Mouse (Mus musculus) midbrain, embryonic 14.5 days (tissue): ENCODE results near the gene Ebf1. TPM values are rescaled to one million over a fixed set of nuclear protein-coding genes. Genes with fewer than 3 reads are reported as not detected.

Experiments
- ATAC-seq: fragments of 200-750 bp; cut with Nextera tagmentation; 2 replicates; pipeline ENCODE4 v1.8.0; 2017; ENCODE audit warnings: moderate number of reproducible peaks, moderate library complexity; ENCODE audit not compliant: low FRiP score, low TSS enrichment
- DNase-seq: peaks from one replicate; pipeline ENCODE4 v3.0.0-alpha.2; 2015
- H3K27ac ChIP-seq: fragments of 300-500 bp; sonication (generic); replicated peaks from 2 replicates; pipeline ENCODE4 v1.5.1; 2014; ENCODE audit warnings: mild to moderate bottlenecking, low read depth, low read length, moderate library complexity
- H3K27me3 ChIP-seq: fragments of 300-500 bp; sonication (generic); 2 replicates; pipeline ENCODE4 v1.6.1; 2014; ENCODE audit warnings: low read length, control low read depth, mixed read lengths; ENCODE audit not compliant: control insufficient read depth, insufficient read depth
- H3K36me3 ChIP-seq: fragments of 300-500 bp; sonication (generic); 2 replicates; pipeline ENCODE4 v1.6.1; 2014; ENCODE audit warnings: low read length, control low read depth; ENCODE audit not compliant: control insufficient read depth, insufficient read depth
- H3K4me1 ChIP-seq: fragments of 300-500 bp; sonication (generic); 2 replicates; pipeline ENCODE4 v1.6.1; 2014; ENCODE audit warnings: mild to moderate bottlenecking, antibody characterized with exemption, low read length, control low read depth; ENCODE audit not compliant: control insufficient read depth, insufficient read depth
- H3K4me2 ChIP-seq: fragments of 300-500 bp; sonication (generic); 2 replicates; pipeline ENCODE4 v1.6.1; 2014; ENCODE audit warnings: mild to moderate bottlenecking, low read length, moderate library complexity
- H3K4me3 ChIP-seq: fragments of 300-500 bp; sonication (generic); replicated peaks from 2 replicates; pipeline ENCODE4 v1.5.1; 2014; ENCODE audit warnings: low read depth, low read length
- H3K9ac ChIP-seq: fragments of 300-500 bp; sonication (generic); replicated peaks from 2 replicates; pipeline ENCODE4 v1.6.1; 2014; ENCODE audit warnings: mild to moderate bottlenecking, low read length, moderate library complexity
- H3K9me3 ChIP-seq: fragments of 300-500 bp; sonication (generic); 2 replicates; pipeline ENCODE4 v1.6.1; 2016; ENCODE audit warnings: low read length, control low read depth, mixed read lengths; ENCODE audit not compliant: control insufficient read depth
- WGBS: fragments of 180-500 bp; shearing (Covaris S2); extraction: QIAGEN DNeasy Blood & Tissue Kit; methylation state at CpG from one replicate; pipeline ENCODE4 v1.1.7; 2014; 5-methylcytosine and 5-hydroxymethylcytosine counted together
- polyA plus RNA-seq: library from polyadenylated mRNA; unstranded; fragments of >200 nt; fragmentation: Nextera tagmentation; extraction: Ambion mirVana; gene quantifications from 2 replicates; pipeline ENCODE4 v1.2.1, GENCODE M21; 2014

Ebf1 gene
- polyA plus RNA-seq, 1 experiment from 2014 or later: 112 TPM

- Histone ChIP-seq H3K4me1 (peaks cover 27% of the 10 kb centered on the region), H3K36me3 (no peaks in the 10 kb centered on the region), H3K9ac (no peak overlapping the region), H3K27ac (no peak overlapping the region), H3K4me3 (no peak overlapping the region), H3K4me2 (no peak overlapping the region), H3K27me3 (no peaks in the 10 kb centered on the region), H3K9me3 (no peaks in the 10 kb centered on the region)
- ATAC-seq: peak; percentile 27; the same call in 1 of the 2 replicates
- 62% methylated on average over 4 of the region's 4 CpGs for WGBS
- DNase-seq: no peak
Observed at GRCm38 (mm10) chr11:44977921-44978397, 360.8 kb downstream of the Ebf1 start.

GRCm38 (mm10) chr11:44979391-44979790 lies 362.3 kb downstream of the Ebf1 start:
- no peak overlapping the region for H3K27ac ChIP-seq
- H3K4me2 ChIP-seq: no peak overlapping the region
- H3K9ac ChIP-seq: no peak overlapping the region
- no peak overlapping the region for H3K4me3 ChIP-seq
- peaks cover 27% of the 10 kb centered on the region for H3K4me1 ChIP-seq
- ATAC-seq (no peak), DNase-seq (no peak)
- no peaks in the 10 kb centered on the region for H3K9me3 ChIP-seq
- WGBS: 87% methylated on average over 5 of the region's 5 CpGs
- H3K36me3 ChIP-seq: no peaks in the 10 kb centered on the region
- H3K27me3 ChIP-seq: no peaks in the 10 kb centered on the region

- no peak overlapping the region for H3K27ac ChIP-seq
- DNase-seq (no peak), ATAC-seq (no peak)
- no peak overlapping the region for H3K9ac ChIP-seq
- H3K4me1 ChIP-seq: peaks cover 13% of the 10 kb centered on the region
- H3K4me2 ChIP-seq: no peak overlapping the region
- no peaks in the 10 kb centered on the region for H3K9me3 ChIP-seq
- H3K4me3 ChIP-seq: no peak overlapping the region
- no peaks in the 10 kb centered on the region for H3K36me3 ChIP-seq
- 43% methylated on average over 9 of the region's 9 CpGs for WGBS
- H3K27me3 ChIP-seq: no peaks in the 10 kb centered on the region
Observed at GRCm38 (mm10) chr11:44982225-44982624, 365.1 kb downstream of the Ebf1 start.

- Histone ChIP-seq H3K27me3 (no peaks in the 10 kb centered on the region), H3K36me3 (no peaks in the 10 kb centered on the region), H3K4me2 (no peak overlapping the region), H3K27ac (no peak overlapping the region), H3K9ac (no peak overlapping the region), H3K4me1 (0 out of 2 replicates have a peak, but pooled peaks cover 7% of the 10 kb centered on the region), H3K9me3 (no peaks in the 10 kb centered on the region), H3K4me3 (no peak overlapping the region)
- DNase-seq: no peak
- no peak for ATAC-seq
- WGBS: 94% methylated on average over 6 of the region's 6 CpGs
Observed at GRCm38 (mm10) chr11:44983961-44984360, 366.8 kb downstream of the Ebf1 start.

GRCm38 (mm10) chr11:44984381-44984780 lies 367.3 kb downstream of the Ebf1 start:
- WGBS: 53% methylated on average over 7 of the region's 7 CpGs

GRCm38 (mm10) chr11:44987796-44988195 lies 370.7 kb downstream of the Ebf1 start:
- Histone ChIP-seq H3K9ac (no peak overlapping the region), H3K4me1 (no peaks in the 10 kb centered on the region), H3K4me3 (no peak overlapping the region), H3K36me3 (0 out of 2 replicates have a peak, but pooled peaks cover 3% of the 10 kb centered on the region), H3K27me3 (no peaks in the 10 kb centered on the region), H3K9me3 (no peaks in the 10 kb centered on the region), H3K4me2 (no peak overlapping the region), H3K27ac (no peak overlapping the region)
- ATAC-seq (no peak), DNase-seq (no peak)
- 82% methylated on average over 4 of the region's 4 CpGs for WGBS

More at GRCm38 (mm10) chr11:44984381-44984780, 367.3 kb downstream of the Ebf1 start:
- Histone ChIP-seq H3K36me3 (no peaks in the 10 kb centered on the region), H3K4me1 (0 out of 2 replicates have a peak, but pooled peaks cover 4% of the 10 kb centered on the region), H3K27me3 (no peaks in the 10 kb centered on the region), H3K4me2 (no peak overlapping the region), H3K9ac (no peak overlapping the region), H3K4me3 (no peak overlapping the region), H3K27ac (no peak overlapping the region), H3K9me3 (no peaks in the 10 kb centered on the region)
- DNase-seq (no peak), ATAC-seq (no peak)

- Histone ChIP-seq H3K9me3 (no peaks in the 10 kb centered on the region), H3K27ac (no peak overlapping the region), H3K4me1 (no peaks in the 10 kb centered on the region), H3K36me3 (no peaks in the 10 kb centered on the region), H3K9ac (no peak overlapping the region), H3K4me3 (no peak overlapping the region), H3K4me2 (no peak overlapping the region), H3K27me3 (no peaks in the 10 kb centered on the region)
- DNase-seq: no peak
- 81% methylated on average over 5 of the region's 5 CpGs for WGBS
- no peak for ATAC-seq
Observed at GRCm38 (mm10) chr11:45002681-45003286, 385.7 kb downstream of the Ebf1 start.

- DNase-seq (no peak), ATAC-seq (no peak)
- no peaks in the 10 kb centered on the region for H3K9me3 ChIP-seq
- H3K27me3 ChIP-seq: no peaks in the 10 kb centered on the region
- H3K4me2 ChIP-seq: no peak overlapping the region
- H3K36me3 ChIP-seq: no peaks in the 10 kb centered on the region
- no peak overlapping the region for H3K9ac ChIP-seq
- no peak overlapping the region for H3K27ac ChIP-seq
- no peak overlapping the region for H3K4me3 ChIP-seq
- H3K4me1 ChIP-seq: no peaks in the 10 kb centered on the region; the same call in 1 of the 2 replicates
- 34% methylated on average over 9 of the region's 9 CpGs for WGBS
Observed at GRCm38 (mm10) chr11:45003716-45004437, 386.8 kb downstream of the Ebf1 start.

GRCm38 (mm10) chr11:45007311-45007710 lies 390.2 kb downstream of the Ebf1 start:
- Histone ChIP-seq H3K4me1 (no peaks in the 10 kb centered on the region; the same call in 1 of the 2 replicates), H3K36me3 (no peaks in the 10 kb centered on the region), H3K27ac (no peak overlapping the region), H3K4me2 (no peak overlapping the region), H3K9me3 (no peaks in the 10 kb centered on the region), H3K9ac (no peak overlapping the region), H3K27me3 (no peaks in the 10 kb centered on the region), H3K4me3 (no peak overlapping the region)
- 55% methylated on average over 11 of the region's 11 CpGs for WGBS
- ATAC-seq (no peak), DNase-seq (no peak)
